ENCODE assay signal across 8 mouse cellular contexts in genomic region chr1:59669962-59670630, GRCm38 (mm10). TPM values are rescaled to one million over a fixed set of nuclear protein-coding genes. Genes with fewer than 3 reads are reported as not detected.
A peak's percentile ranks its signal among the peaks of the same experiment; 100 is the strongest.
DNase-seq lines count a peak whose midpoint lies in the region; ATAC-seq lines count a peak whose summit lies in the region.

No protein-coding gene starts in this region.

- H3K36me3 ChIP-seq in limb, embryonic 15.5 days = no peaks in the 10 kb centered on the region
- H3K36me3 ChIP-seq in midbrain, embryonic 15.5 days (replicated peaks) = no peaks in the 10 kb centered on the region
- no peaks in the 10 kb centered on the region; the same call in 1 of the 2 replicates for H3K36me3 ChIP-seq in stomach, embryonic 14.5 days (ENCODE audit: control insufficient read depth, insufficient read depth, low read length)

- H3K4me3 ChIP-seq in limb, embryonic 15.5 days = peak overlapping the region; percentile 97
- peak overlapping the region; percentile 85 for H3K4me3 ChIP-seq in midbrain, embryonic 15.5 days
- peak overlapping the region; percentile 96 for H3K4me3 ChIP-seq in stomach, embryonic 14.5 days (ENCODE audit: low read depth, low read length)

- ATAC-seq in frontal cortex, adult (ENCODE audit: low TSS enrichment) = peak; percentile 66
- ATAC-seq in inflammation-experienced regulatory T-cells, adult 6 months = peak; percentile 30
- ATAC-seq in limb, embryonic 15.5 days (ENCODE audit: insufficient number of reproducible peaks, low FRiP score, low TSS enrichment, low read depth) = peak; percentile 40
- peak; percentile 48 for ATAC-seq in midbrain, embryonic 15.5 days (replicated peaks)
- ATAC-seq in stomach, embryonic 14.5 days (ENCODE audit: insufficient number of reproducible peaks, insufficient read depth, low FRiP score, low read depth) = peak; percentile 5; the same call in 1 of the 2 replicates

- peak; percentile 18 for DNase-seq in urinary bladder, postnatal 14 days (ENCODE audit: low spot score)
- DNase-seq in urinary bladder, postnatal 10 days (ENCODE audit: low spot score) = no peak
- peak; percentile 34 for DNase-seq in cerebellum, adult 9-10 months

- no peaks in the 10 kb centered on the region for H3K9me3 ChIP-seq in limb, embryonic 15.5 days
- no peaks in the 10 kb centered on the region for H3K9me3 ChIP-seq in midbrain, embryonic 15.5 days
- no peaks in the 10 kb centered on the region for H3K9me3 ChIP-seq in stomach, embryonic 14.5 days (ENCODE audit: control insufficient read depth, low read depth, low read length)

- H3K27me3 ChIP-seq in limb, embryonic 15.5 days = no peaks in the 10 kb centered on the region
- no peaks in the 10 kb centered on the region for H3K27me3 ChIP-seq in midbrain, embryonic 15.5 days (replicated peaks)
- no peaks in the 10 kb centered on the region for H3K27me3 ChIP-seq in stomach, embryonic 14.5 days (ENCODE audit: control insufficient read depth, insufficient read depth, low read length)

- peak overlapping the region; percentile 100 for H3K9ac ChIP-seq in limb, embryonic 15.5 days
- H3K9ac ChIP-seq in midbrain, embryonic 15.5 days = peak overlapping the region; percentile 91
- peak overlapping the region; percentile 99 for H3K9ac ChIP-seq in stomach, embryonic 14.5 days (replicated peaks; ENCODE audit: low read depth, low read length)

- under 1% methylated on average over 52 of the region's 54 CpGs for WGBS in limb, embryonic 15.5 days
- under 1% methylated on average over 45 of the region's 54 CpGs for WGBS in midbrain, embryonic 15.5 days
- WGBS in stomach, embryonic 14.5 days = under 1% methylated on average over 45 of the region's 54 CpGs

- peak overlapping the region; percentile 67 for H3K4me2 ChIP-seq in limb, embryonic 15.5 days
- H3K4me2 ChIP-seq in midbrain, embryonic 15.5 days = peak overlapping the region; percentile 65
- peak overlapping the region; percentile 62 for H3K4me2 ChIP-seq in stomach, embryonic 14.5 days (replicated peaks; ENCODE audit: low read depth, low read length)

- peaks cover 8% of the 10 kb centered on the region for H3K4me1 ChIP-seq in limb, embryonic 15.5 days
- peaks cover 27% of the 10 kb centered on the region for H3K4me1 ChIP-seq in midbrain, embryonic 15.5 days
- peaks cover 10% of the 10 kb centered on the region for H3K4me1 ChIP-seq in stomach, embryonic 14.5 days (ENCODE audit: control insufficient read depth, insufficient read depth, low read length)

- H3K27ac ChIP-seq in limb, embryonic 15.5 days = peak overlapping the region; percentile 98
- H3K27ac ChIP-seq in midbrain, embryonic 15.5 days = peak overlapping the region; percentile 92
- H3K27ac ChIP-seq in stomach, embryonic 14.5 days (ENCODE audit: low read length) = peak overlapping the region; percentile 96

RNA-seq across cellular contexts. Expression of gene Sumo1, which starts 0.5 kb away (rescaled TPM):
- 100 to 1,000 TPM; 529 to 560 (median 532) TPM for polyA plus RNA-seq in inflammation-experienced regulatory T-cells, adult 6 months (2017; shearing (Covaris generic))
- 328 and 365 TPM in 2 replicates for polyA plus RNA-seq in limb, embryonic 15.5 days (2015; fragmentation: Nextera tagmentation; extraction: Ambion mirVana)
- polyA plus RNA-seq in midbrain, embryonic 15.5 days (2015; fragmentation: Nextera tagmentation; extraction: Ambion mirVana) = 311 and 328 TPM in 2 replicates
- polyA plus RNA-seq in stomach, embryonic 14.5 days (2014; fragmentation: Nextera tagmentation; extraction: Ambion mirVana) = 382 and 398 TPM in 2 replicates

RNA-seq across cellular contexts. Expression of gene Nop58, which starts 14.7 kb away (rescaled TPM):
- 100 to 1,000 TPM; 155 to 208 (median 208) TPM for polyA plus RNA-seq in inflammation-experienced regulatory T-cells, adult 6 months (2017; shearing (Covaris generic))
- 216 and 225 TPM in 2 replicates for polyA plus RNA-seq in limb, embryonic 15.5 days (2015; fragmentation: Nextera tagmentation; extraction: Ambion mirVana)
- polyA plus RNA-seq in midbrain, embryonic 15.5 days (2015; fragmentation: Nextera tagmentation; extraction: Ambion mirVana) = 133 and 136 TPM in 2 replicates
- 219 and 254 TPM in 2 replicates for polyA plus RNA-seq in stomach, embryonic 14.5 days (2014; fragmentation: Nextera tagmentation; extraction: Ambion mirVana)

Comparison
In these comparisons a context has a peak if more than half of its experiments do, and no peak if none do; other contexts are left out.
1. ATAC-seq: peak in every context shown above with its lines; median percentile 66 in frontal cortex, adult; 48 in midbrain, embryonic 15.5 days; 40 in limb, embryonic 15.5 days; 30 in inflammation-experienced regulatory T-cells, adult 6 months; 5 in stomach, embryonic 14.5 days.